Mouse (Mus musculus): ENCODE data around the gene Msl1. TPM values are rescaled to one million over a fixed set of nuclear protein-coding genes. Genes with fewer than 3 reads are reported as not detected.
"Not testable (repeated sequence)": the region's sequence is repeated elsewhere in the genome, so short reads cannot be mapped to it uniquely, and the experiment has no call there.

Msl1 gene
- polyA plus RNA-seq, 1 experiment from 2014 or later, result 22.9 TPM

GRCm38 (mm10) chr11:98797306-98797705 lies 2.0 kb downstream of the Msl1 start:
- no peak for DNase-seq (ENCODE audit: extremely low spot score, low spot score)
- Histone ChIP-seq H3K36me3 (replicated peaks) (peaks cover 52% of the 10 kb centered on the region), H3K9me3 (no peaks in the 10 kb centered on the region), H3K27ac (peak overlapping the region; percentile 25; the same call in 1 of the 2 replicates), H3K4me1 (peaks cover 50% of the 10 kb centered on the region), H3K4me3 (peak overlapping the region; percentile 100), H3K27me3 (ENCODE audit: poor library complexity, severe bottlenecking) (no peaks in the 10 kb centered on the region)
- WGBS, result 30% methylated on average over 5 of the region's 5 CpGs

DNA sequence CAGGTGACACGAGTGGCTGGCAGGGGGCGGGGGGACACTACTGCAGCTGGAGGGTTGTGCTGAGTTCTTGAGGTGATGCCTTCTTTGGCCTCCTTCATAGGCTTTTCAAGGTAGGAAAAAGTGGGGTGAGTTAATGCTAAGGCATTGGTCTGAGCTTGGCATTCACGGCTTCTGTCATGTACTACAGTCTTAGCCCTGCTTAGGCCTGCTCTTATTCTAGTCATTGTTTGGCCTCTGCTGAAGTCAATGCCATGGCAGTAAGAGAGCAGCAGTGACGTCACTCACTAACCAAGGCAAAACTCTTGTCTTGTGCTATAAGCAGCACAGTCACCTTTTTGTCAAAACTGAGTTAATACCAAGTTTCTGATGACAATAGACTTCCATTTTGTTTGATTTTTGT lies 2.6 kb downstream of the Msl1 start:
- H3K27ac ChIP-seq, result no peak overlapping the region
- H3K27me3 ChIP-seq (ENCODE audit: poor library complexity, severe bottlenecking), result no peaks in the 10 kb centered on the region
- H3K36me3 ChIP-seq (replicated peaks), result peaks cover 58% of the 10 kb centered on the region
- no peaks in the 10 kb centered on the region for H3K9me3 ChIP-seq
- H3K4me1 ChIP-seq, result peaks cover 44% of the 10 kb centered on the region
- H3K4me3 ChIP-seq, result peak overlapping the region; percentile 100
- no peak for DNase-seq (ENCODE audit: extremely low spot score, low spot score)
- 71% methylated on average over 4 of the region's 4 CpGs for WGBS

DNA sequence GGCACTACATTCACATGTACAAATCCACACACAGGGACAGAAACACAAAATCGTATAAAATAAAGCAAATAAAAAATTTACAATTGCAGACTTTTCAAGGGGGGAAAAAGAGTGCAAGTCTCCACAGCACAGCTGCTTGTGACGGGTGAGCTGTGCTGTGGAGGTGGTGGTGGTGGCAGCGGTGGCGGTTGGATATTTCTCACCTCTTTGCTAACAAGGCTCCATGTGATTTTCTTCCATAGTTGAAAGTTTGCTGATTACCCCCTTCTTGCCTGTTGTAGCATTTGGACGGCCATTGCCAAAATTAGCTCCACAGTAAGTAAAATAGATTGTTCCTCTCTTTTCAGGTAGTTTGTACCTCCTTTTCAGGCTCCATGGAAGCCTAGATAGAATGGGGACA lies 9.3 kb downstream of the Msl1 start, which contains the start of gene Casc3:
Gene Casc3 (plus strand): TSS at position 301 of the 400 bp plus-strand sequence.
- Histone ChIP-seq H3K4me3 (no peak within 1 kb of the TSS), H3K36me3 (replicated peaks) (peaks cover 90% of the 10 kb centered on the region), H3K27ac (no peak within 1 kb of the TSS), H3K4me1 (peaks cover 15% of the 10 kb centered on the region), H3K9me3 (no peaks in the 10 kb centered on the region), H3K27me3 (ENCODE audit: poor library complexity, severe bottlenecking) (no peaks in the 10 kb centered on the region)
- WGBS, result 93% methylated on average over 5 of the region's 5 CpGs
- DNase-seq (ENCODE audit: extremely low spot score, low spot score), result no peak

DNA sequence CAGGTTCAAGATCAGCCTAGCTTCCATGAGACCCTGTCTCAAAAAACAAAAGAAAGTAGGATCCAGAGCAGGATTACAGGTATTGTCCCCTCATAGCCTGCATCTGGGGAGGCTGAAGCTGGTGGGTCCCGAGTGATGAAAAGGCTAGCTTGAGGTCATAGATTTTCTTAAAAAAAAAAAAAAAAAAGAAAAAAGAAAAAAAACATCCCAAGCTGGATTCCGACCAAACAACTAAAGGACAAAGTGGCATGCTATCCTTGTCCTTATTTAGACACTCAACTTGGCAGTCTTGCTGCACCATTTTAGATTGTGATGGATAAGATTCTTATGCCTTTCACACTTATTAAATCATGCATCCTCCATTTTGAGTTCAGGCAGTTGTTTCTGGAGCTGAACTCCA lies 13.1 kb downstream of the Msl1 start:
- peaks cover 78% of the 10 kb centered on the region for H3K36me3 ChIP-seq (replicated peaks)

GRCm38 (mm10) chr11:98809457-98810290 lies 14.4 kb downstream of the Msl1 start:
- Histone ChIP-seq H3K36me3 (replicated peaks) (peaks cover 78% of the 10 kb centered on the region), H3K27ac (peak overlapping the region; percentile 98), H3K9me3 (no peaks in the 10 kb centered on the region), H3K27me3 (ENCODE audit: poor library complexity, severe bottlenecking) (no peaks in the 10 kb centered on the region), H3K4me1 (peaks cover 30% of the 10 kb centered on the region), H3K4me3 (peak overlapping the region; percentile 87)
- under 1% methylated on average over 84 of the region's 84 CpGs for WGBS
- DNase-seq (ENCODE audit: extremely low spot score, low spot score), result peak; percentile 99

More for the DNA sequence above, 13.1 kb downstream of the Msl1 start:
- no peaks in the 10 kb centered on the region for H3K9me3 ChIP-seq
- 76% methylated on average over 2 of the region's 2 CpGs for WGBS
- peaks cover 30% of the 10 kb centered on the region for H3K4me1 ChIP-seq
- H3K4me3 ChIP-seq, result peak overlapping the region; percentile 87; the same call in 1 of the 2 replicates
- H3K27ac ChIP-seq, result no peak overlapping the region
- H3K27me3 ChIP-seq (ENCODE audit: poor library complexity, severe bottlenecking), result no peaks in the 10 kb centered on the region
- DNase-seq (ENCODE audit: extremely low spot score, low spot score), result no peak

GRCm38 (mm10) chr11:98810686-98811085 lies 15.4 kb downstream of the Msl1 start:
- Histone ChIP-seq H3K9me3 (no peaks in the 10 kb centered on the region), H3K36me3 (replicated peaks) (peaks cover 78% of the 10 kb centered on the region), H3K27me3 (ENCODE audit: poor library complexity, severe bottlenecking) (no peaks in the 10 kb centered on the region), H3K4me1 (peaks cover 30% of the 10 kb centered on the region), H3K4me3 (peak overlapping the region; percentile 87), H3K27ac (peak overlapping the region; percentile 98; the same call in 1 of the 2 replicates)
- WGBS, result 81% methylated on average over 7 of the region's 7 CpGs
- DNase-seq (ENCODE audit: extremely low spot score, low spot score), result no peak

DNA sequence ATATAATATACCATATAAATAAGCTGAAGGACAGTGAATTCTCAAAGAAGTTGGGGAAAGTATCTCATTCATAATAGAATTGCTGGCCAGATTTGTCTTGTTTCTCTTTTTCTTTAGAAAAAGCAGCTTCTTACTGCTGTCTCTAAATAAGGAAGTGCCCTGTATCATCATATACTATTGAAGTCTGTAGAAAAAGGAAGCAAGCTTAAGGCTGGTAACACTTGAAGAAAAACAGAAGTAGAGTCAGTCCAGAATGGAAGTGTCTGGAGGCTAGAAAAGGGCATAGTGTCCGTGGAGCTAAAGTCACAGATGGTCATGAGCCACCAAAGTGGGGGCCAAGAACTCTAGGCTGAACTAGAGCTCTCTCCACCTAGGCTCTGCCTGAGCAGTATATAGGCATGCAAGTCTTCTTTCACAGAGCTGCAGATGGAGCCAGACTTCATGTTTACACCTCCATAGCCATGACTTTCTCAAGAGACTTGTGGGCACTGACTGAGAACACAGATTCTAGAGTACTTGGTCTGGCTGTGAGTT lies 21.5 kb downstream of the Msl1 start:
- Histone ChIP-seq H3K4me1 (no peaks in the 10 kb centered on the region), H3K27ac (no peak overlapping the region), H3K36me3 (replicated peaks) (peaks cover 99% of the 10 kb centered on the region), H3K27me3 (ENCODE audit: poor library complexity, severe bottlenecking) (no peaks in the 10 kb centered on the region), H3K9me3 (no peaks in the 10 kb centered on the region), H3K4me3 (no peak overlapping the region)
- DNase-seq (ENCODE audit: extremely low spot score, low spot score), result no peak
- WGBS, result 92% methylated on average over 1 of the region's 1 CpGs

DNA sequence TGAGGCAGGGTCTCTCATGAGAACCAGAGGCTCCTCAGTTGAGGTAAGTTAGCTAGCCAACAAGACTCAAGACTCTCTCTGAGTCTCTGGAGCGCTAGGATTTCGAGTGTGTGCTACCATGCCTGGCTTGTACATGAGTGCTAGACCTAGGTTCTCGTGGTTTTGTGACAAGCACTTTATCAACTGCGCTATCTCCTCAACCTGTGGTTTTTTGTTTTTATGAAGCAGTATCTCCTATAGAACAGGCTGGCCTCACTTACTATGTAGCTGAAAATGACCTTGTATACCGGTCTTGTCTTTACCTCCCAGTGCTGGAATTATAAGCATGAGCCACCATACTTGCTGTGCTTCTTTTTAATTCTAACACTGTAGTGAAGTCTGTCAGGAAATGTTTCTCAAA lies 25.7 kb downstream of the Msl1 start:
- no peaks in the 10 kb centered on the region for H3K4me1 ChIP-seq
- no peak overlapping the region for H3K4me3 ChIP-seq
- H3K9me3 ChIP-seq, result no peaks in the 10 kb centered on the region
- WGBS, result 94% methylated on average over 5 of the region's 5 CpGs
- no peak for DNase-seq (ENCODE audit: extremely low spot score, low spot score)
- H3K27ac ChIP-seq, result no peak overlapping the region
- H3K36me3 ChIP-seq (replicated peaks), result peaks cover 100% of the 10 kb centered on the region
- no peaks in the 10 kb centered on the region for H3K27me3 ChIP-seq (ENCODE audit: poor library complexity, severe bottlenecking)

DNA sequence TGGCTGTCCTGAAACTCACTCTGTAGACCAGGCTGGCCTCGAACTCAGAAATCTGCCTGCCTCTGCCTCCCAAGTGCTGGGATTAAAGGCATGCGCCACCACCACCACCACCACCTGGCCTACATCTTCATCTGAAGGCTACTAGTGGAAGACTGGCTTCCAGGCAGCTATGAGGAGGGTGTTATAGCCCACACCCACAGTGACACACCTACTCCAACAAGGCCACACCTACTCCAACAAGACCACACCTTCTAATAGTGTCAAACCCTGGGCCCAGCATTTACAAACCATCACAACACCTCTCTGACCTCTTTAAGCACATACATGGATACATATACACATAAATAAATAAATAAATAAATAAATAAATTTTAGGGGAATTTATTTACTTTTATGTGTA lies 30.8 kb downstream of the Msl1 start:
- not testable (repeated sequence) for H3K27me3 ChIP-seq (ENCODE audit: poor library complexity, severe bottlenecking); H3K4me3 ChIP-seq; H3K27ac ChIP-seq; H3K4me1 ChIP-seq; H3K9me3 ChIP-seq; DNase-seq (ENCODE audit: extremely low spot score, low spot score)
- 96% methylated on average over 2 of the region's 2 CpGs for WGBS
- H3K36me3 ChIP-seq (replicated peaks), result peaks cover 100% of the 10 kb centered on the region

- no peak for DNase-seq (ENCODE audit: extremely low spot score, low spot score)
- 92% methylated on average over 2 of the region's 2 CpGs for WGBS
- H3K9me3 ChIP-seq, result no peaks in the 10 kb centered on the region
- H3K27ac ChIP-seq, result no peak overlapping the region
- H3K27me3 ChIP-seq (ENCODE audit: poor library complexity, severe bottlenecking), result no peaks in the 10 kb centered on the region
- no peaks in the 10 kb centered on the region for H3K4me1 ChIP-seq
- H3K36me3 ChIP-seq (replicated peaks), result peaks cover 100% of the 10 kb centered on the region
- H3K4me3 ChIP-seq, result no peak overlapping the region
Observed at GRCm38 (mm10) chr11:98827877-98828276, 32.6 kb downstream of the Msl1 start.

GRCm38 (mm10) chr11:98829091-98829775 lies 33.9 kb downstream of the Msl1 start:
- H3K4me3 ChIP-seq, result no peak overlapping the region
- H3K27ac ChIP-seq, result no peak overlapping the region
- peaks cover 2% of the 10 kb centered on the region for H3K4me1 ChIP-seq
- DNase-seq (ENCODE audit: extremely low spot score, low spot score), result no peak
- H3K27me3 ChIP-seq (ENCODE audit: poor library complexity, severe bottlenecking), result no peaks in the 10 kb centered on the region
- WGBS, result 78% methylated on average over 12 of the region's 12 CpGs
- H3K36me3 ChIP-seq (replicated peaks), result peaks cover 100% of the 10 kb centered on the region
- H3K9me3 ChIP-seq, result no peaks in the 10 kb centered on the region

GRCm38 (mm10) chr11:98829875-98830274 lies 34.6 kb downstream of the Msl1 start:
- Histone ChIP-seq H3K9me3 (no peaks in the 10 kb centered on the region), H3K36me3 (replicated peaks) (peaks cover 100% of the 10 kb centered on the region), H3K4me1 (peaks cover 8% of the 10 kb centered on the region), H3K4me3 (no peak overlapping the region), H3K27ac (no peak overlapping the region), H3K27me3 (ENCODE audit: poor library complexity, severe bottlenecking) (no peaks in the 10 kb centered on the region)
- DNase-seq (ENCODE audit: extremely low spot score, low spot score), result no peak
- WGBS, result 82% methylated on average over 4 of the region's 4 CpGs

DNA sequence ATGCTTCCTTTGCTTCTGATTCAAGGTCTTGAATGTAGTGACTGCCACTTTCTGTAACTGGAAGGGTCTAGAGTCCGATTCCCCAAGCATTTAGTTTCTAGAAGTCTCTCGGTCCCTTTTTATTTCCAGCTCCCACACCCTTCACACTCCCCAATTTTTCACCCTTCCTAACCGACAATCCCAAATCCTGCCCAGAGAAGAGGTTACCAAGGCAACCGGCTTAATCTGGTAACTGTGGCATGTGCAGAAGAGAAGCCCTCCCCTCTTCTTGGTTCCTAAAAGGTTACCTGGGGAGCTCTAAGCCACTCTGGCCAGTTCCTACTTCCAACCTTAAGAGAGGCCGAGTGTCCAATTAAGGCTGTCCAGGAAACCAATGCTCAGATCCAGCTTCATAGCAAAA lies 40.0 kb downstream of the Msl1 start:
- Histone ChIP-seq H3K36me3 (replicated peaks) (peaks cover 45% of the 10 kb centered on the region), H3K4me3 (no peak overlapping the region), H3K9me3 (no peaks in the 10 kb centered on the region), H3K4me1 (peaks cover 49% of the 10 kb centered on the region), H3K27ac (peak overlapping the region; percentile 49; the same call in 1 of the 2 replicates), H3K27me3 (ENCODE audit: poor library complexity, severe bottlenecking) (peaks cover 41% of the 10 kb centered on the region)
- 35% methylated on average over 5 of the region's 5 CpGs for WGBS
- DNase-seq (ENCODE audit: extremely low spot score, low spot score), result no peak
